Mouse (Mus musculus): ENCODE data around the gene Rasgrp4. TPM values are rescaled to one million over a fixed set of nuclear protein-coding genes. Genes with fewer than 3 reads are reported as not detected.
A peak's percentile ranks its signal among the peaks of the same experiment; 100 is the strongest.
"Not testable (repeated sequence)": the region's sequence is repeated elsewhere in the genome, so short reads cannot be mapped to it uniquely, and the experiment has no call there.

The Rasgrp4 gene
- total RNA-seq, 2 experiments from 2014 or later = 2.1 to 2.2 TPM

- no peak for DNase-seq
Observed at GRCm38 (mm10) chr7:29178106-29178505, 43.5 kb downstream of the Rasgrp4 start.

GRCm38 (mm10) chr7:29179323-29179722 lies 44.7 kb downstream of the Rasgrp4 start:
- no peak for DNase-seq

GRCm38 (mm10) chr7:29180077-29180853 lies 45.6 kb downstream of the Rasgrp4 start, which contains the start of gene Psmd8:
Gene Psmd8, minus strand, starts transcription at chr7:29180701.
- peak; percentile 97 for DNase-seq

GRCm38 (mm10) chr7:29180854-29181236 lies 46.2 kb downstream of the Rasgrp4 start:
- no peak for DNase-seq

GRCm38 (mm10) chr7:29181323-29181722 lies 46.7 kb downstream of the Rasgrp4 start:
- DNase-seq = not testable (repeated sequence)

GRCm38 (mm10) chr7:29194230-29194629 lies 59.6 kb downstream of the Rasgrp4 start:
- DNase-seq = not testable (repeated sequence)

- DNase-seq = no peak
Observed at GRCm38 (mm10) chr7:29202577-29202976, 67.9 kb downstream of the Rasgrp4 start.

Other genes starting within 250 kb of the Rasgrp4 start
- gene Actn4, start 172.5 kb upstream of the Rasgrp4 start, total RNA-seq (2021) = 100 to 1,000 TPM; 236 to 261 TPM
- 100 to 1,000 TPM; 240 to 250 TPM for gene Eif3k, start 153.0 kb upstream of the Rasgrp4 start, total RNA-seq (2021)
- gene Map4k1, start 152.8 kb upstream of the Rasgrp4 start, total RNA-seq (2021) = 1 to 10 TPM; 3.3 to 4.9 TPM
- 10 to 100 TPM; 11.2 to 44.9 TPM for gene Ryr1, start 9.7 kb upstream of the Rasgrp4 start, total RNA-seq (2021)
- gene Fam98c, start 21.4 kb downstream of the Rasgrp4 start, total RNA-seq (2021) = 10 to 100 TPM; 12.9 to 17.3 TPM
- gene Ggn, start 35.4 kb downstream of the Rasgrp4 start, total RNA-seq (2021) = 1 to 10 TPM in 1 of 2 experiments, under 1 TPM in 1; 0.69 to 1.3 TPM
- gene Spred3, start 35.6 kb downstream of the Rasgrp4 start, total RNA-seq (2021) = 1 to 10 TPM; 4.8 to 9.6 TPM
- 100 to 1,000 TPM; 214 to 221 TPM for gene Psmd8, start 45.9 kb downstream of the Rasgrp4 start, total RNA-seq (2021)
- under 1 TPM; 0.42 to 0.61 TPM for gene Catsperg1, start 79.2 kb downstream of the Rasgrp4 start, total RNA-seq (2021)
- gene Kcnk6, start 97.7 kb downstream of the Rasgrp4 start, total RNA-seq (2021) = 1 to 10 TPM; 3.7 to 4.6 TPM
- gene Yif1b, start 103.5 kb downstream of the Rasgrp4 start, total RNA-seq (2021) = 10 to 100 TPM; 77.2 to 81.7 TPM
- 1 to 10 TPM; 2.0 to 2.4 TPM for gene 2200002D01Rik, start 113.6 kb downstream of the Rasgrp4 start, total RNA-seq (2021)
- 10 to 100 TPM; 33.2 to 36.6 TPM for gene Spint2, start 147.1 kb downstream of the Rasgrp4 start, total RNA-seq (2021)
- gene Ppp1r14a, start 154.5 kb downstream of the Rasgrp4 start, total RNA-seq (2021) = 10 to 100 TPM; 13.8 to 14.3 TPM
- gene Dpf1, start 169.1 kb downstream of the Rasgrp4 start, total RNA-seq (2021) = 1 to 10 TPM; 1.4 to 2.6 TPM

Data from adrenal gland, postnatal 10 days (tissue).